Mouse (Mus musculus) kidney, adult 2 months (tissue): ENCODE data around the gene Gmds. TPM values are rescaled to one million over a fixed set of nuclear protein-coding genes. Genes with fewer than 3 reads are reported as not detected.

ENCODE experiments used
- DNase-seq: peaks from one replicate; pipeline ENCODE4 v3.0.0; 2021
- H3K27ac ChIP-seq: fragments of 200-500 bp; 2 replicates; pipeline ENCODE4 v1.5.1; 2012; ENCODE audit warnings: low read depth, low read length, control low read depth, inconsistent platforms; ENCODE audit not compliant: insufficient read depth
- H3K27me3 ChIP-seq: fragments of 200-500 bp; replicated peaks from 2 replicates; pipeline ENCODE4 v1.6.1; 2012; ENCODE audit warnings: mild to moderate bottlenecking, moderate library complexity, low read length, inconsistent platforms; ENCODE audit not compliant: control insufficient read depth, insufficient read depth
- H3K36me3 ChIP-seq: fragments of 200-500 bp; 2 replicates; pipeline ENCODE4 v1.6.1; 2012; ENCODE audit warnings: mild to moderate bottlenecking, moderate library complexity, low read length, inconsistent platforms; ENCODE audit not compliant: control insufficient read depth, insufficient read depth
- H3K4me1 ChIP-seq: fragments of 200-500 bp; 2 replicates; pipeline ENCODE4 v1.6.1; 2011; ENCODE audit warnings: low read length; ENCODE audit not compliant: control insufficient read depth, insufficient read depth
- H3K4me3 ChIP-seq: fragments of 200-500 bp; 2 replicates; pipeline ENCODE4 v1.5.1; 2011; ENCODE audit warnings: mild to moderate bottlenecking, low read depth, low read length, control low read depth; ENCODE audit not compliant: insufficient read depth
- CTCF ChIP-seq: fragments of 200-500 bp; conservative IDR thresholded peaks from 2 replicates; pipeline ENCODE4 v1.5.1; 2011; ENCODE audit warnings: low read depth, mild to moderate bottlenecking, control low read depth, low read length, moderate library complexity, mixed read lengths; ENCODE audit not compliant: insufficient read depth, insufficient read length
- POLR2A ChIP-seq: fragments of 200-500 bp; IDR thresholded peaks from one replicate; pipeline ENCODE4 v1.6.1; 2011; ENCODE audit warnings: low read depth, low read length, control low read depth
- WGBS: fragments of 180-500 bp; shearing (Covaris S2); methylation state at CpG from one replicate; pipeline ENCODE4 v1.1.7; 2018; 5-methylcytosine and 5-hydroxymethylcytosine counted together
- polyA plus RNA-seq: library from polyadenylated mRNA; depleted of rRNA; stranded (reverse); fragments of >200 nt; gene quantifications from 2 replicates; pipeline ENCODE4 v1.2.3, GENCODE M21; 2012

Gmds gene
- polyA plus RNA-seq, 1 experiment = 15.7 TPM

DNA sequence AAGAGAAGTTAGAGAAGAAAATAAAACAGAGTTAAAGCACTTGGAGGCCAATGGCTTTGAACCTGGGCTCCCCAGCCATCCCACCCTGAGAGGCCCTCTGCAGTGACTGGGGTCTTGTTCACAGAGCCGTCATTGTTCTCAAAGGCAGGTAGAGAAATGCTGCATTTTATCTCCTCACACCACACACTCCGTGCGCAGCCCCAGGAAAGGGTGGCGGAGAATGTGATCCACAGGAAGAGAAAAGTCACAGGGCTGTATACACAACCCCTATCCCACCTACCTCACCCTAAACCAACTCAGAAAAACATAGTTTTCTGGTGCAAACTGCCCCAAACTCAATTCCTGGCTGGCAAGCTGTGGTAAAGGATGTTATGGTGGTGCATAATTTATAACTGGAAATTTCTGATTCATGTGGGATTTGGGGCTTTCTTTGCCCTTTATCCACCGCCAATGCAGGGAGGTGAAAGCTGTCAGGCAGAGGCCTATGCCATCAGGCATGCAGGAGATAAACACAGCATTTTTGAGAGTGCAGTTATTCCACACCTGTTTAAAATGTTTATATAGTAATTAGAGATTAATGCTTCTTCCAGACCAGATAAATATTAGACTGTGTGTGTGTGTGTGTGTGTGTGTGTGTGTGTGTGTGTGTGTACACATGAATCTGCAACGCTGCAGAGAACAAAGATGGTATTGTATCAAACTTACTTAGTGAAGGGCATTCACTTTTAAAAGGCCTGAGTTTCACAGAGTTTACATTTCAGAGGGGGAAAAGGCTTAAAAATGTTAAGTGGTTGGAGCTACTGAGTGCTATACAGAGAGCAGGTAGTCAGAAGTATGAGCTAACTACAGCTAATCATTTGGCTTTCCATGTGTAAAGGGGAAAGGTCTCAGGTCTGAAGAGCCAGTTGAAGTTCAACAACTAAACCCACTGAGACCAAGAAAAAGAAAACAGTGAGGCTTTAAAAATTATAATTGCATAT, 290.3 kb downstream of the Gmds start:
- Histone ChIP-seq H3K27me3 (no peaks in the 10 kb centered on the region), H3K27ac (no peak overlapping the region), H3K4me3 (no peak overlapping the region), H3K36me3 (no peaks in the 10 kb centered on the region), H3K4me1 (no peaks in the 10 kb centered on the region)
- 84% methylated on average over 6 of the region's 6 CpGs for WGBS
- no peak for TF ChIP-seq POLR2A
- TF ChIP-seq CTCF = no peak
- no peak for DNase-seq

DNA sequence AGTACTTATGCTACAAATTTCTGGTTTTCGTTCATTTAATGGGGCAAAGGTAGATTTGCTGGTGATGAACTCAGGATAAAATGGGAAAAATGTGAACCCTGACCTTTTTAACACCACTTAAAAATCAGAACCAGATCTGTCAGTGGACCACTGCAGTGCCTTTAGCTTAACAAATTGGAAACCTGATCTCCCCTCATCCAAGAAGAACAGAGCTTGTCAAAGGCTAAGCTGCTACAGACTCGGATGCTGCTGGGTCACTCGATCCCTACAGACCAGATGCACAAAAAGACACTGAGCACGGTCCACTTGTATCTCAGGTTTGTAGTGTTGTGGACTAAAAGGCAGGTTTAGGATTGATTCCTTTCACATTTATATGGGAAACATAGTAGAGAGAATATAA, 291.6 kb downstream of the Gmds start:
- TF ChIP-seq CTCF (no peak), POLR2A (no peak)
- 62% methylated on average over 4 of the region's 4 CpGs for WGBS
- no peak for DNase-seq
- no peaks in the 10 kb centered on the region for H3K27me3 ChIP-seq
- no peak overlapping the region for H3K27ac ChIP-seq
- no peaks in the 10 kb centered on the region for H3K36me3 ChIP-seq
- H3K4me3 ChIP-seq = no peak overlapping the region
- H3K4me1 ChIP-seq = no peaks in the 10 kb centered on the region

DNA sequence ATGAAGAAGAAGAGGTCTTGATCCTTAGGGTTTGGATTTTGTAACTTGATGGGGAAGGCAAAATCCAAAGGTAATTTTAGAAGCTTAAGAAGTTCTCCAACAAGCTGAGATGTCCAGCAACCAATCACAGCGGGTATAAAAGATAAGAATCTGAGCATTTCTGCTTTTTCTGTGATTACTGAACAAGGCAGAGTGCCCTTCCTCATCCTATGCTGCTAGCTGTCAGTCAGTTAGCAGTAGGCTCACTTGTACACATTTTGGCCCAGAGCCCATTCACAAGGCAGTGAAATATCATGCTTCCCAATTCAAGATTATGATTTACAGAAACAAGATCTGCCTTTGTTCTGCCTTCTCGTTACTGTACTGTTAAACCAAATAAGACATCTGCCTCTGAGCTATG, 295.8 kb downstream of the Gmds start:
- Histone ChIP-seq H3K4me1 (no peaks in the 10 kb centered on the region), H3K36me3 (no peaks in the 10 kb centered on the region), H3K4me3 (no peak overlapping the region), H3K27ac (no peak overlapping the region), H3K27me3 (no peaks in the 10 kb centered on the region)
- no peak for DNase-seq
- 70% methylated on average over 2 of the region's 2 CpGs for WGBS
- no peak for TF ChIP-seq CTCF
- no peak for TF ChIP-seq POLR2A

DNA sequence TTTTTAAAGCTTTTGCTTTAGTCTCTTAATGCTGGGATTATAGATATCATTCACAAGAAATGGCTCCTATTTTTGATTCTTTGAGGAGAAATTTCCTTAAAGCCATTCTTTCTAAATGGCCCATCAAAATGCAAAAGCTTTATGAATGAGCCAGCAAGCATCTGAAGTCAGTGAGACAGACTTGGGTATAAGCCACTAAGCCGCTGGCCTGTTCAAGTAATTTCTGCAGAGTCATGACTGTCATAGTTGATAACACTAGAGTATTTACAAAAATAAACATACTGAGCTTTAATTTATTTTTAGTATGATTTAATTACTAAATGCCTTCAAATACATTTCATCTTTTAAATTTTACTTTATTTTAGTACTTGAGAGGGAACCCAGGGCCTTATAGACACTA, 297.7 kb downstream of the Gmds start:
- Histone ChIP-seq H3K27me3 (no peaks in the 10 kb centered on the region), H3K4me3 (no peak overlapping the region), H3K27ac (no peak overlapping the region), H3K36me3 (no peaks in the 10 kb centered on the region), H3K4me1 (no peaks in the 10 kb centered on the region)
- DNase-seq = no peak
- TF ChIP-seq POLR2A (no peak), CTCF (no peak)
- WGBS = 90% methylated on average over 1 of the region's 1 CpGs

DNA sequence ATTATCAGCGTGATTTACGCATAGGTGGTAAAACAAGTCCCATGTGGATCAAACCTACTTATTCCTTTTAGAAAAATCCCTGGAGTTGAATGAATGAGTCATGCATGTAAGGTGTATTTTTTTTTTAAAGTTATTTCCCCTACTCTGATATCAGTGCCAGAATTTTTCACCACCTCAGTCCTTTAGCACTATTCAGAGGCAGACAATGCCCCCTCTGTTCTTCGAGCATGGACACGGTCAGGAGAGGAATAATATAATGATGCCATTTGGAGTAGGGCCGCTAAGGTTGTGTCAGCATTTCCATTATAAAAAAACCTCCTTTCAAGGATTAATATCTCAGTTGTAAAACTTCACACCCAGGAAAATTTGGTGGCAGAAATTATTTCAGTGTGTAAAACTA, 301.6 kb downstream of the Gmds start:
- H3K4me3 ChIP-seq = no peak overlapping the region
- H3K4me1 ChIP-seq = no peaks in the 10 kb centered on the region
- no peak for DNase-seq
- WGBS = 95% methylated on average over 5 of the region's 5 CpGs
- TF ChIP-seq POLR2A (no peak), CTCF (no peak)
- H3K27me3 ChIP-seq = no peaks in the 10 kb centered on the region
- no peak overlapping the region for H3K27ac ChIP-seq
- H3K36me3 ChIP-seq = no peaks in the 10 kb centered on the region

DNA sequence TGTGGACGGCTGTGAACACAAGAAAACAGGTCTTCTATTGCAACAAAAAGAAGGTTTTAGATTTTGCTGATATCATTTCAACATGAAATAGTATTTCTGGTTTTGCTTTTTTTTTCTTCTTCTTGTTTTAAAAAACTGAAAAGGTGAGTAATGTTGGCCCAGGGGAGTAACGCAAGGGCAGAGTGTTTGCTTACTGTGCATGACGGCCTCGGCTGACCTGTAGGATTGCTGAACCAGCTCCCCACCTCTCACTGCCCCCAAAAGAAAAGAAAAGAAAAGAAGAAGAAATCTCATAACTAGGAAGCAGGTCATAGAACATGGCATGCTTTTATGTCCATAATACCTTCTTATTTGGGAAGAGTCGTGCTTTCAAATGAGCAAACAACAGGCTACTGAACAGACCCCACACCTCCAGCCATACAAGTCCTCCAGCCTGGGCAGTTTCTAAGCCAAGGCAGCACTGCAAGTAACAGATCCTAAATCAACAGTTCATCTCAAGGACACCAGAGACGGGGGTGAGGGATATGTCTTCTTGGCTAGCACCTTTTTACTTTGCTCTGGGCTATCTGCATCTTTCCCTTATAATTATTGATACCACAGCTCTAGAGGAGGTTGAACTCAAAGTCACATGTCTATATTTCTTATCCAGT, 303.6 kb downstream of the Gmds start:
- H3K4me3 ChIP-seq = no peak overlapping the region
- no peaks in the 10 kb centered on the region for H3K4me1 ChIP-seq
- no peaks in the 10 kb centered on the region for H3K27me3 ChIP-seq
- H3K36me3 ChIP-seq = no peaks in the 10 kb centered on the region
- no peak for TF ChIP-seq POLR2A
- no peak for TF ChIP-seq CTCF
- no peak overlapping the region for H3K27ac ChIP-seq
- 78% methylated on average over 6 of the region's 6 CpGs for WGBS
- DNase-seq = no peak

DNA sequence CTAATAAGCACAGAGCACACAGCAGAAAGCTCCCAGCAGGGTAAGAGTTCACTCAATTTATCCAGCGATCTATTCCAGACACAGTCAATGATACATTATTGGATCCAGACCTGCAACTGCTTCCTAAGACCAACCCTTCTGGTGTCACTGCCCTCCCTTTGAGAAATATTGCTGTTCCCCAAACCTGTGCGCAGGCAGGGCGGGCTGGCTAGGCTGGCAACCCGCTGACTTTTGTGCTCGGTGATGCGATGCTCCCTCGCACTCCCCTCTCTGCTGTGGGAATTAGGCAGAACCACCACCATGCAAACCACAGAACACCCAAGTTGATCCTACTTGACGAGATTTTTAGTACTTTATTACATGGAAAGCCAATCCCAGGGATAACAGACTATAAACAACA, 304.4 kb downstream of the Gmds start:
- WGBS = 58% methylated on average over 8 of the region's 8 CpGs
- Histone ChIP-seq H3K4me1 (no peaks in the 10 kb centered on the region), H3K4me3 (no peak overlapping the region), H3K27me3 (no peaks in the 10 kb centered on the region), H3K36me3 (no peaks in the 10 kb centered on the region), H3K27ac (no peak overlapping the region)
- no peak for TF ChIP-seq POLR2A
- no peak for TF ChIP-seq CTCF
- DNase-seq = no peak
